Mouse (Mus musculus) T-helper 17 cell (primary cell): ENCODE results near the gene Gm5475.

Source experiments
- in situ Hi-C, 2 experiments: fragments of 300-600 bp; cut with MboI, MseI; formaldehyde crosslinking; loops; 1 replicate in 1 of 2; 2 replicates in 1 of 2; pipeline ENCODE4 v1.15.1; 2025; ENCODE audit warnings: high pct_unique_total_duplicates in 2 of 2

Gm5475 gene

GRCm38 (mm10) chr15:100446887-100447286 is 24.9 kb downstream of the Gm5475 start:
- in situ Hi-C loops, result no loop called here

GRCm38 (mm10) chr15:100448572-100448971 is 26.6 kb downstream of the Gm5475 start:
- in situ Hi-C loops, result no loop called here

- in situ Hi-C loops, result no loop called here
These were observed 27.5 kb downstream of the Gm5475 start for GRCm38 (mm10) chr15:100449495-100449894.

GRCm38 (mm10) chr15:100451245-100451644 is 29.3 kb downstream of the Gm5475 start:
- in situ Hi-C loops, result loop anchor here in 1 of 2 experiments (5.0 kb wide), 1 partner anchor 124 kb away; no protein-coding TSS in a partner anchor

- in situ Hi-C loops, result loop anchor here in 1 of 2 experiments (5.0 kb wide), 1 partner anchor 125 kb away; no protein-coding TSS in a partner anchor
These were observed 30.5 kb downstream of the Gm5475 start for GRCm38 (mm10) chr15:100452486-100452885.

GRCm38 (mm10) chr15:100456356-100456991 is 34.5 kb downstream of the Gm5475 start:
- in situ Hi-C loops, result no loop called here

- in situ Hi-C loops, result no loop called here
These were observed 35.4 kb downstream of the Gm5475 start for GRCm38 (mm10) chr15:100457340-100457739.

- in situ Hi-C loops, result no loop called here
These were observed 36.1 kb downstream of the Gm5475 start for GRCm38 (mm10) chr15:100458055-100458454.

- in situ Hi-C loops, result no loop called here
These were observed 39.0 kb downstream of the Gm5475 start for GRCm38 (mm10) chr15:100460942-100461341.

GRCm38 (mm10) chr15:100461646-100462045 is 39.7 kb downstream of the Gm5475 start:
- in situ Hi-C loops, result no loop called here

- in situ Hi-C loops, result no loop called here
These were observed 40.1 kb downstream of the Gm5475 start for GRCm38 (mm10) chr15:100462086-100462485.

GRCm38 (mm10) chr15:100463712-100464111 is 41.8 kb downstream of the Gm5475 start:
- in situ Hi-C loops, result no loop called here

GRCm38 (mm10) chr15:100465432-100465831 is 43.5 kb downstream of the Gm5475 start:
- in situ Hi-C loops, result no loop called here

GRCm38 (mm10) chr15:100467738-100468137 is 45.8 kb downstream of the Gm5475 start:
- in situ Hi-C loops, result no loop called here

- in situ Hi-C loops, result no loop called here
These were observed 46.6 kb downstream of the Gm5475 start, which contains the start of gene Letmd1 for GRCm38 (mm10) chr15:100468295-100469188. Letmd1 (plus strand) TSS chr15:100469023.

- in situ Hi-C loops, result no loop called here
These were observed 47.2 kb downstream of the Gm5475 start for GRCm38 (mm10) chr15:100469189-100469545.

- in situ Hi-C loops, result no loop called here
These were observed 48.1 kb downstream of the Gm5475 start for GRCm38 (mm10) chr15:100470037-100470436.

GRCm38 (mm10) chr15:100473926-100474503 is 52.1 kb downstream of the Gm5475 start:
- in situ Hi-C loops, result no loop called here
